Mouse (Mus musculus) midbrain, postnatal 0 days (tissue): ENCODE measurements around the gene Rpl18a. TPM values are rescaled to one million over a fixed set of nuclear protein-coding genes. Genes with fewer than 3 reads are reported as not detected.

Experiments
- ATAC-seq: fragments of 200-750 bp; cut with Nextera tagmentation; 2 replicates; pipeline ENCODE4 v1.8.0; 2017; ENCODE audit warnings: moderate number of reproducible peaks, mild to moderate bottlenecking, moderate TSS enrichment, moderate library complexity; ENCODE audit not compliant: low FRiP score
- DNase-seq: peaks from one replicate; pipeline ENCODE4 v3.0.0-alpha.2; 2015; ENCODE audit warnings: low spot score
- H3K27ac ChIP-seq: fragments of 300-500 bp; sonication (generic); 2 replicates; pipeline ENCODE4 v1.5.1; 2014; ENCODE audit warnings: low read depth, mild to moderate bottlenecking, low read length, mixed read lengths
- H3K27me3 ChIP-seq: fragments of 300-500 bp; sonication (generic); 2 replicates; pipeline ENCODE4 v1.6.1; 2014; ENCODE audit warnings: low read length, control low read depth, mixed read lengths; ENCODE audit not compliant: insufficient read depth
- H3K36me3 ChIP-seq: fragments of 300-500 bp; sonication (generic); 2 replicates; pipeline ENCODE4 v1.6.1; 2014; ENCODE audit warnings: low read length, control low read depth, mixed read lengths; ENCODE audit not compliant: insufficient read depth
- H3K4me1 ChIP-seq: fragments of 300-500 bp; sonication (generic); 2 replicates; pipeline ENCODE4 v1.6.1; 2014; ENCODE audit warnings: mild to moderate bottlenecking, control low read depth, antibody characterized with exemption, low read length, mixed read lengths; ENCODE audit not compliant: insufficient read depth
- H3K4me2 ChIP-seq: fragments of 300-500 bp; sonication (generic); 2 replicates; pipeline ENCODE4 v1.6.1; 2014; ENCODE audit warnings: low read depth, mild to moderate bottlenecking, low read length, mixed read lengths; ENCODE audit not compliant: poor library complexity, severe bottlenecking
- H3K4me3 ChIP-seq: fragments of 300-500 bp; sonication (generic); 2 replicates; pipeline ENCODE4 v1.5.1; 2014; ENCODE audit warnings: low read depth, mild to moderate bottlenecking, low read length, moderate library complexity
- H3K9ac ChIP-seq: fragments of 300-500 bp; sonication (generic); replicated peaks from 2 replicates; pipeline ENCODE4 v1.6.1; 2014; ENCODE audit warnings: mild to moderate bottlenecking, low read length, moderate library complexity, mixed read lengths; ENCODE audit not compliant: poor library complexity, severe bottlenecking
- H3K9me3 ChIP-seq: fragments of 300-500 bp; sonication (generic); 2 replicates; pipeline ENCODE4 v1.6.1; 2016; ENCODE audit warnings: low read length, control low read depth
- CTCF ChIP-seq: IDR thresholded peaks from 2 replicates; pipeline ENCODE4 v1.5.1; 2016; ENCODE audit warnings: antibody characterized with exemption, mild to moderate bottlenecking
- WGBS: fragments of 180-500 bp; shearing (Covaris S2); extraction: QIAGEN DNeasy Blood & Tissue Kit; methylation state at CpG from one replicate; pipeline ENCODE4 v1.1.7; 2014; 5-methylcytosine and 5-hydroxymethylcytosine counted together
- polyA plus RNA-seq: library from polyadenylated mRNA; unstranded; fragments of >200 nt; fragmentation: Nextera tagmentation; extraction: Ambion mirVana; gene quantifications from 2 replicates; pipeline ENCODE4 v1.2.1, GENCODE M21; 2015
- total RNA-seq: library from RNA; depleted of rRNA; stranded (reverse); fragments of >200 nt; gene quantifications from 2 replicates; pipeline ENCODE4 v1.2.3, GENCODE M21; 2014

The Rpl18a gene
- total and polyA plus RNA-seq, 2 experiments from 2014 or later, result 1,819 to 2,285 TPM

DNA sequence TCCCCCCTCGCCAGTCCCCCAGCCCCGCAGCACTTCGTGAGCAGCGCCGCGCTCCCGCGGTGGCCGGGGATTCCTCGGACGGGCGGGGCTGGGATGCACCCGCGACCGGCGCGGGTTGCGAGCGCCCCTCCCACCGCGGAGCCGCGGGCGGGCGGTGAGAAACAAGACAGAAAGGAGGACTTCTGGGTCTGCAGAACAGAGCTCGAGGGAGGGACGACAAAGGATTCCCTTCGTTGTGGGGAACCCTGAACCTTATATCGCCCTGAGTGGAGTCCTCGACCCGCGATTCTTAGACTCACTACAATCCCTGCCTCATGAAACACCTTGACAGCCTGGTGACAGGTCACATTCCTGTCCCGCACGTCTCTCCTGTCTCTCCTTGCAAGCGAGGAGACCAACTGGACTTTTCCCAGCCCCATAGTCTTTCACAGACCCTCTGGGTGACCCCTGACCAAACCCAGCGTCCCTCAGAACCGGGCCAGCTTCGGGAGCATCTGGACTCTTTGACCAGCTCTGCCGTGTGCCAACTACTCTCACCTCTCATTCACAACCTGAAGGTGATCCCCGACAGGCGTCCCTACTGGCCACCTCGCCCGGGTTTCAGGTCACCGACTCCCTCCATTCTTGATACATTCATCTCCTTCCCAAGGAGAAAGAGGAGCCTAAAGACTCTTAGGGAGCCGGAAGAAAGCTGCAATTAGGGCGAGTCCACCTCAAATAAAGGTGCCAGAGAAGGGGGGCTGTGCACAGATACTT lies 33.1 kb downstream of the Rpl18a start:
- H3K27ac ChIP-seq, result peak overlapping the region; percentile 33; the same call in 1 of the 2 replicates
- peak overlapping the region; percentile 97 for H3K4me2 ChIP-seq
- peaks cover 9% of the 10 kb centered on the region; the same call in 1 of the 2 replicates for H3K36me3 ChIP-seq
- H3K4me3 ChIP-seq, result peak overlapping the region; percentile 51
- WGBS, result 1% methylated on average over 46 of the region's 46 CpGs
- ATAC-seq (no peak), DNase-seq (no peak)
- peaks cover 14% of the 10 kb centered on the region for H3K4me1 ChIP-seq
- peak overlapping the region; percentile 51 for H3K9ac ChIP-seq
- no peak for TF ChIP-seq CTCF
- no peaks in the 10 kb centered on the region for H3K27me3 ChIP-seq
- no peaks in the 10 kb centered on the region for H3K9me3 ChIP-seq

DNA sequence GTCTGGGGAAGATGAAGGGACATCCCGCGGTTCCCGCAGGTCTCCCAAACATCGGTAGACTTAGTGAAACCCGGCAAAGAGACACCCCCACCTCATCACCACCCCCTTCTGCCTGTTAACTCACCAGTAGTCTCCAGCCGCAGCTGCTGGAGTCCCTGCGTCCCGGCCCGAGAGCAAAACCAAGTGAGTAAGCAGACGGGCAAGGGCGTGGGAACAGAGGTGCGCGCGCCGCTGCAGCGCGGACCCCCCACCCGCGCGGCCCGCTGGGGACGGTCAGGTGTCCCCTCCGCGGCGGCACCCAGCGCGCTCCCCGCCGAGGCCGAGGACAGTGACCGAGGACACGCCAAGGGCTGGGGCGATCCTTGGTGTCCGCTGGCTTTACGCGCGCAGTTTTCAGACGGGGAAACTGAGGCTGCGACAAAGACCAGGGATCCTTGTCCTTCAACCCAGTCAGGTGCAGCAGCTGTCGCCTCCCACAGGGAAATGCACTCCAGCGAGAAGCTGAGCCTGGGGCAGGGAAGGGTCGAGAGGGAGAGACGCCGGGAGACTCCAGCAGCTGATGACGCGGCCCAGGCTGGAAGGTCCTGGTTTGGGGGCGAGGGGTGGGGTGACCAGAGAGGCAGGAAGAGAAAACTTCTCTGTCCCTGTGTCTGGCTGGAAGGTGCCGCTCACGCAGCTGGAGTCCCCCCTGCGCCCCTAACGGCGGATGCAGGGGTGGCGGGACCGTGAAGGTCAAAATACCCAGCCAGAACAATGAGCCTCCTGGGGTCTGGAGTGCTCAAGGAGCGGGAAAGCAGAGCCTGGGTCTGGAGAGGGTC lies 34.2 kb downstream of the Rpl18a start, which contains the start of gene Kcnn1:
Gene Kcnn1, minus strand, starts transcription at position 435 of the 818 bp plus-strand sequence.
- peak within 1 kb of the TSS; percentile 51 for H3K9ac ChIP-seq
- H3K36me3 ChIP-seq, result peaks cover 3% of the 10 kb centered on the region; the same call in 1 of the 2 replicates
- ATAC-seq (no peak), DNase-seq (no peak)
- no peaks in the 10 kb centered on the region for H3K27me3 ChIP-seq
- no peaks in the 10 kb centered on the region for H3K9me3 ChIP-seq
- 1% methylated on average over 55 of the region's 55 CpGs for WGBS
- peak within 1 kb of the TSS; percentile 33; the same call in 1 of the 2 replicates for H3K27ac ChIP-seq
- peak; percentile 60 for TF ChIP-seq CTCF
- H3K4me1 ChIP-seq, result peaks cover 11% of the 10 kb centered on the region
- H3K4me2 ChIP-seq, result peak within 1 kb of the TSS; percentile 97
- H3K4me3 ChIP-seq, result peak within 1 kb of the TSS; percentile 51

DNA sequence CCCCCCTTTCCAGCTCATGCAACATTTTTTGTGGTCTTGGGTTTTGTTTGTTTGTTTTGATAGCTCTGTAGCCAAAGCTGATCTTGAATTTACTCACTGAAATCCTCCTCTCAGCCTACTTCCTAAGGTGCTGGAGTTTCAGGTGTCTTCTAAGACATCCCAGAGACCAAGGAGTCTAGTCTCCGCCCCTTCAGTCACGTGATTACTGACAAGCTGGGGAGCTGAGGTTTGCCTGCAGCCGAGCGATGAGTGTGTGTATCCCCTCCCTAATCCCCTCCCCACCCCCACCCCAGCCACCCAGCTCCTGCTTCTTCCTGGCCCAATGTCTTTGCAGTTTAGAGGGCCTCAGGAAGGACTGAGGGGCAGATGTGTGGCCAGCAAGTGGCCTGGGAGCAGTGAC lies 39.7 kb downstream of the Rpl18a start:
- peaks cover 15% of the 10 kb centered on the region; the same call in 1 of the 2 replicates for H3K4me1 ChIP-seq
- no peak overlapping the region for H3K27ac ChIP-seq
- 21% methylated on average over 4 of the region's 4 CpGs for WGBS
- DNase-seq, result no peak
- no peaks in the 10 kb centered on the region for H3K27me3 ChIP-seq
- H3K4me3 ChIP-seq, result no peak overlapping the region
- H3K36me3 ChIP-seq, result 0 out of 2 replicates have a peak, but pooled peaks cover 3% of the 10 kb centered on the region
- 0 out of 2 replicates have a peak overlapping the region, but pooled peaks have one; percentile 64 for H3K9ac ChIP-seq
- no peak for TF ChIP-seq CTCF
- H3K9me3 ChIP-seq, result no peaks in the 10 kb centered on the region
- H3K4me2 ChIP-seq, result peak overlapping the region; percentile 95; the same call in 1 of the 2 replicates
- no peak for ATAC-seq

DNA sequence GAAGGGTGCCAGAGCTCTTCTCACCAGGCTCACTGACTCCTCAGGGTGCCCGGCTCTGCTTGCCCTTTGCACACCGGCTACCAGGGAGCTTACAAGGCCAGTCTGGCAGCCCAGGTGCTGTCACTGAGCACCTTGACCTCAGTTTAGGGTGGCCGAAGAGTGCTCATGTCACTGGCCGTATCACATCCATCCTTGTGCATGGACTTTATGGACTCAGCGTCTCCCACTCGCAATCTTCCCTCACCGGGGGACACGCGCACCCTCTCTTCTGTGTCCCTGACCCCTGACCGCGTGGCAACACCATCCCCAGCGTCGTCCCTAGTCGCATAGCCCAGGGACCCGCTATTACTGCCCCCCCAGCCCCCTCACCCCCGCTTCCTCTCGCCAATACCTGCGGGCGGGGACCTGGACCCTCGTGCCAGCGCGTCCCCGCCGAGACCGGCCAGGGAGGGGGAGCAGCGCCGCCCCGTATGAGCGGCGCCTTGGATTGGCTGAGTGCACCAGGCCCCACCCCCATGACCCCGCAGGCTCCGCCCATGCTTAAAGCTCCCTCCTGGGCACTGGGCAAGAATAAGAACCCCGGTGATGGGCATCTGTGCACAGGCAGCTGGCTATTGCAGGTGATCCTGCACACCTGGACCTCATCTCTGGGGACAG lies 40.5 kb downstream of the Rpl18a start:
- 7% methylated on average over 32 of the region's 33 CpGs for WGBS
- Histone ChIP-seq H3K27me3 (no peaks in the 10 kb centered on the region), H3K9me3 (no peaks in the 10 kb centered on the region), H3K4me2 (peak overlapping the region; percentile 95), H3K36me3 (0 out of 2 replicates have a peak, but pooled peaks cover 6% of the 10 kb centered on the region), H3K4me1 (peaks cover 11% of the 10 kb centered on the region; the same call in 1 of the 2 replicates), H3K9ac (peak overlapping the region; percentile 64), H3K27ac (no peak overlapping the region), H3K4me3 (peak overlapping the region; percentile 53)
- ATAC-seq (peak; percentile 81), DNase-seq (peak; percentile 68)
- TF ChIP-seq CTCF, result no peak

DNA sequence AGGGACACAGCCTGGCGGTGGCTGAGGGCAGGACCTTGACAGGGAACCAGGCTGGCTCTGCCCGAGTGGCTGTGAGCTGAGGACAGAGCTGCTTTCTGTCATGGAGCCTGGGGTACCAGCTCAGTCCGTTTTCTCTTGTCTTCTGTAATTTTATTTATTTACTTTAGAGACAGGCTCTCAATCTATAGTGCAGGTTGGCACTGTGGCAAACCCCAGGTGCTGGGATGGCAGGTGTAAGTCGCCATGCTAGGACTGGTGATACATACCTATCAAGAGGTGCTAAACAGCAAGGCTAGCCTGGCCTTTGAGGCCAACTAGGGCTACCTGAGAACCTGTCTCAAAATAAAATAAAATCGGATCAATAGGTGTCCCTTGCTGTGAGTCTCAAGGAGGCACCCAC lies 41.2 kb downstream of the Rpl18a start:
- H3K9ac ChIP-seq, result peak overlapping the region; percentile 64; the same call in 1 of the 2 replicates
- ATAC-seq (no peak), DNase-seq (no peak)
- H3K4me2 ChIP-seq, result peak overlapping the region; percentile 95; the same call in 1 of the 2 replicates
- no peak for TF ChIP-seq CTCF
- H3K27me3 ChIP-seq, result no peaks in the 10 kb centered on the region
- H3K4me1 ChIP-seq, result peaks cover 11% of the 10 kb centered on the region; the same call in 1 of the 2 replicates
- no peaks in the 10 kb centered on the region for H3K9me3 ChIP-seq
- 0 out of 2 replicates have a peak, but pooled peaks cover 7% of the 10 kb centered on the region for H3K36me3 ChIP-seq
- WGBS, result 68% methylated on average over 5 of the region's 5 CpGs
- H3K27ac ChIP-seq, result no peak overlapping the region
- no peak overlapping the region for H3K4me3 ChIP-seq
